Mouse (Mus musculus): ENCODE data around the gene Irgq.

- no peak for TF ChIP-seq MEF2A (IDR thresholded peaks at IDR 0.05; ENCODE audit: borderline replicate concordance, low read depth, low read length)
- no peak for TF ChIP-seq CTCF (conservative IDR thresholded peaks at IDR 0.05 in 1 of 2, IDR thresholded peaks at IDR 0.05 in 1 of 2; ENCODE audit: low read depth in 2 of 2, low read length in 2 of 2)
These were observed 12.8 kb upstream of the Irgq start for GRCm38 (mm10) chr7:24517654-24518053.

All from CH12.LX (cell line).